Mouse (Mus musculus): ENCODE measurements around the gene Alpk1.

The Alpk1 gene

DNA sequence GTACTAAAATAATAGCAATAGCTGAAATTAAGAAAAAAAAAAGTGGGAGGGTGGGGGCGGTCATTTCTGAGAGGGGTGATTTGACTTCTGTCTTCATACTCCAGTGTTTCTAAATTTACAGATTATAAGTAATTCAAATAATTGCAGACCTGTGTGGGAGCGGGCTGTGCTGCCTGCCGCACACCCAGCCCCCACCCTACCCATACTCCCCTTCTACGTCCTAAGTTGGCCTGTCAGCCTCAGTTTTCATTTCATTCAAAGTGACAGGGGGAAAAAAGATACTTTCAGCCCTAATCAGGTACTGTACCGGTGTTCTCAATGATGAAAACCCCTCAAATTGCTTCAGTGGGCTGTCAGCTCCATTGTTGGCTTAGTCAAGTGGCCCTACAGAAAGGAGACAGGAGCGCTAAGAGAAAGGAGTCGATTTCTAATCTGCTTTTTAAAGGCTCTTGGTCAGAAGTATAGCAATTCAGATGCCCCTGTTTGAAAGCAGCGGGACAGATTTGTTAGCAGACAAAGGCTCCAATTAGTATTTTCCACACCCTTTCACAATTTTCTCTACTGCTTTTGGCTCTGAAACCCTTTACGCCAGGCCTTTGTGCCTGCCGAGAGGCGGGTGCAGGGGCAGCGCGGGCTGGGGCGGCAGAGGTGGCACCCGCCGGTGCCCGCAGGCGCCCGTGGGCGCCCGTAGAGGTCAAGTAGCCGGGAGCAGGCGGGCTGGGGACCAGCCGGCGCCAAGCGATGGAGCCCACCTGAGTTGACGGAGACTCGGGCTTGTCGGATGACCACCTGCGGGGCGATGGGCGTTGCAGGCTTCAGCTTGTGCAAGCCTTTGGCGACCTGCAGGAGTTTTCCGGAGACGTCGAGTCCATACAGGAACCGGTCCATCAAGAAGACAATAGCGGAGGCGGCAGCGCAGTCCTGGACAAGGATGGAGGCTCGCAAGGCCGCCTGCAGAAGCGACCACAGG, 85.2 kb downstream of the Alpk1 start:
- DNase-seq (ENCODE audit: extremely low spot score): peak; percentile 33

GRCm38 (mm10) chr3:127691230-127691629, 89.1 kb downstream of the Alpk1 start:
- DNase-seq (ENCODE audit: extremely low spot score): no peak

- no peak for DNase-seq (ENCODE audit: extremely low spot score)
Observed at GRCm38 (mm10) chr3:127679703-127680102, 100.6 kb downstream of the Alpk1 start.

- DNase-seq (ENCODE audit: extremely low spot score): no peak
Observed at GRCm38 (mm10) chr3:127661646-127662531, 118.4 kb downstream of the Alpk1 start.

DNA sequence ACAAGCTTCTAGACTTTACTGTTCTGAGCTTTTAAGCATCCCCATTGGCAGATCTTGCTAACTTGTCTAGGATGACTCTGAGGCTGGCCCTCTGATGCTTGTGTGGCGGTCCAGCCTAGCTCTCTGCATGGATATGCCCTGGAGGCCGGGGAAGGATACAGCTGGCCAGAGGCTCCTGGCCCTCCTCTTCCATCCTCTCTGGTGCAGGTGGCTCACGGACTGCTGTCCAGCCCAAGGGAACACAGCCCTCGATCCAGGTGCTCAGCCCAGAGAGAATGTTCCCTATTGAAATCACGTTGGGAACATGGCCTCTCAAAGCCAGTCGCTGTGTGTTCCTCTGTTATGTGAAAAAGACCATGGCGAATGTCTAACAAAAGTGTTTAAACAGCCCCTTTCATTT, 119.6 kb downstream of the Alpk1 start:
- DNase-seq (ENCODE audit: extremely low spot score): no peak

DNA sequence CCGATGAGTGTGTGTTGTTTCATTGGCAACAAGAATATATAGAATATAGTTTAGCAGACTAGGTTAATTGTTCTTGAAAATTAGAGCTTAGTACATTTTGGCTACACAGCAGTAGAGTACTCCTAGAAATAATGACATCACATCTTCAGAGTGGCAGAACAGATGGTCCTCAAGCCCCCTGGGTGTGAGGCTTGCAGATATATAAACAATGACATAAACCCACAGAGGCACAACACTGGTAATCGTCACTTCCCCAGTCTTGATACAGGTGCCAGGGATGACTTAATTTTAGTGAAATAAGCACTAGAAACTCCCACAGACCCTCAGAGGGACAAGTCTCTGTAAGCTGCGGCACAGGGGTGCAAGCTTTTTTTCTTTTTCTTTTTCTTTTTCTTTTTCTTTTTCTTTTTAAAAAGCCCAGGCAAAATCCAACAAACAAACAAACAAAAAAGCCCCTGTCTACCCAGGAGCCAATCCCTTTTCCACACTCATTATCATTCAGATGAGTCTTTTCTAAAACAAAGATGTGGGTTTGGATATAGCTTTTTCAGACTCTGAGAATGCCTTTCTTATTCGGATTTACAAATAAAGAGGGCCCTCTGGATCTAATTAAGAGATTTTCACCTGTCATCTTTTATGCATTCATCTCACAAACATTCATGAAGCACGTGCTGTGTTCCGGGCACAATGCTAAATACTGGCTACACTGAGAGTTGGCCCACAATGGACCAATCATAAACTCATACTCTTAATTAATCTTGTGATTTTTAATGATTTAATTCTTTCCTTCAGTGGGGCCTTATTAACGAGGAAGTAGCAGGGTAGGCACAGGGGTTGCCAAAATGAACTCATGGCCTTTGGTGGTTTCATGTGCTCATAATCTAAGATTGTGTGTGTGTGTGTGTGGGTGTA, 128.3 kb downstream of the Alpk1 start:
- DNase-seq (ENCODE audit: extremely low spot score): no peak

- no peak for DNase-seq (ENCODE audit: extremely low spot score)
Observed at GRCm38 (mm10) chr3:127646156-127646825, 134.0 kb downstream of the Alpk1 start.

- no peak for DNase-seq (ENCODE audit: extremely low spot score)
Observed at GRCm38 (mm10) chr3:127642211-127642610, 138.1 kb downstream of the Alpk1 start.

DNA sequence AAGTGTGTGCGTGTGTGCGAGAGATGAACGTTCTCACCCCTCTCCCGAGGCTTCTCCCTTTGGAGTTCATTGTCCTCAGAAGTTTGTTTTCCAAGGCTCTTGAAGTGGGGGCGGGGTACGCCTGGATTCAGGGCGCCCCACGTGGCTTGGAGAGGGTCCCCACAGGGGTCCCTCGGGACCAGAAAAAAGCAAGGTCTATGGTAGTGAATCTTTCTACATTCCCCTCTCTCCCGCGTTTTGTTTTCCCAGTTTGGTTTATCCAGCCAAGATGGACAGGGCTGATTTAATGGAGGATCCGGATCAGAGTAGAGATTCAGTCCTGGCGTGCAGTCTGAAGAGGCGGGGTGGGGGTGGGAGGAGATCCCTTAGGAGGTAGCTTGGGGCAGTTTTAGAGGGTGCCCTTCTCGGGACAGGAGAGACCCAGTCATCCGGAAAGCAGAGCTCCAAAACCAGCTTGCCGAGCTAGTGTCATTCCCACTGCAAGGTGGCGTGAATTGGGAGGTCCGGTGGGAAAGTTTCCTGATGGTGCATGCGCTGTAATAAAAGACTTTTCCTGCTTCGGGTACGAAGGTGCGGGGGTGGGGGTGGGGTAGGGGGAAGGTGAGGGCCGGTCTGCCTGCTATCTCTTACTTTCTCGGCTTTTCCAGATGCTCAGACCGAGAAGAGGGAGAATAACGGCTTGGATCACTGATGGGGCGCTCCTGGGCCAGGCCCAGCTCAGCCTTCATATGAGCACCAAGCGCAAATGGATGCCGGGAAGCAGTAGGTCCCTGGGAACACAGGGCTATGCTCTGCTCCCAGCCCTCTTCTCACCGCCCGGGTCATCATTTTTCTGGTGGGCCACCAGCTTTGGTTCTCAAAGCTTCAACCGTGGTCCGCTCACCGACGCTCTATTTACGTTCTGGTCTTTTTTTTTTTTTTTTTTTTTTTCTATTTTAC, 139.3 kb downstream of the Alpk1 start:
- DNase-seq (ENCODE audit: extremely low spot score): no peak

GRCm38 (mm10) chr3:127639875-127640761, 140.2 kb downstream of the Alpk1 start:
- DNase-seq (ENCODE audit: extremely low spot score): peak; percentile 86

- DNase-seq (ENCODE audit: extremely low spot score): no peak
Observed at GRCm38 (mm10) chr3:127634984-127635349, 145.4 kb downstream of the Alpk1 start.

DNA sequence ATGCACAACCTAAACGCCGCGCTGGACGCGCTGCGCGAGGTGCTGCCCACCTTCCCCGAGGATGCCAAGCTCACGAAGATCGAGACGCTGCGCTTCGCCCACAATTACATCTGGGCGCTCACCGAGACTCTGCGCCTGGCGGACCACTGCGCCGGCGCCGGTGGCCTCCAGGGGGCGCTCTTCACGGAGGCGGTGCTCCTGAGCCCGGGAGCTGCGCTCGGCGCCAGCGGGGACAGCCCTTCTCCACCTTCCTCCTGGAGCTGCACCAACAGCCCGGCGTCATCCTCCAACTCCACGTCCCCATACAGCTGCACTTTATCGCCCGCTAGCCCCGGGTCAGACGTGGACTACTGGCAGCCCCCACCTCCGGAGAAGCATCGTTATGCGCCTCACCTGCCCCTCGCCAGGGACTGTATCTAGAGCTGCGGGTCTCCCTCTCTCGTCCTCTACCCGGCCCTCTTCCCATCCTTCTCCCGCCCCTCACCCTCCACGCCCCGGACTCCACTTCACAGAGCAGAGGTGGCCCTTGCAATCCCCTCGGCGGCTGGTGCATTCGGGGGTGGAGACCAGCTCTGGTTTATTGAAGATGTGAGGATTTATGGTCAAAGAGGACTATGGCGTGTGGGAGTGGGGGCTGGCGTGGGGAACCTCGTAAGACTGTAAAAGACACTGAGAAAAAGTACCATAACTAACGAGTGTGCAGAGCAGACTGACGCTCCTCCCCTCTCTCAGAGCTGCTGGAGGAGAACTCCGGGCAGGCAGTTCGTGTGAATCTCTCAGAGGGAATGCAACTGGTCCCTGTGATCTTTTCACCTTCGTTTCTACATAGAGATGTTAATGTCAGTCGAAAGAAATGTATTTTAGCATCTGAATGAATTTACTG, 146.0 kb downstream of the Alpk1 start:
- peak; percentile 85 for DNase-seq (ENCODE audit: extremely low spot score)

DNA sequence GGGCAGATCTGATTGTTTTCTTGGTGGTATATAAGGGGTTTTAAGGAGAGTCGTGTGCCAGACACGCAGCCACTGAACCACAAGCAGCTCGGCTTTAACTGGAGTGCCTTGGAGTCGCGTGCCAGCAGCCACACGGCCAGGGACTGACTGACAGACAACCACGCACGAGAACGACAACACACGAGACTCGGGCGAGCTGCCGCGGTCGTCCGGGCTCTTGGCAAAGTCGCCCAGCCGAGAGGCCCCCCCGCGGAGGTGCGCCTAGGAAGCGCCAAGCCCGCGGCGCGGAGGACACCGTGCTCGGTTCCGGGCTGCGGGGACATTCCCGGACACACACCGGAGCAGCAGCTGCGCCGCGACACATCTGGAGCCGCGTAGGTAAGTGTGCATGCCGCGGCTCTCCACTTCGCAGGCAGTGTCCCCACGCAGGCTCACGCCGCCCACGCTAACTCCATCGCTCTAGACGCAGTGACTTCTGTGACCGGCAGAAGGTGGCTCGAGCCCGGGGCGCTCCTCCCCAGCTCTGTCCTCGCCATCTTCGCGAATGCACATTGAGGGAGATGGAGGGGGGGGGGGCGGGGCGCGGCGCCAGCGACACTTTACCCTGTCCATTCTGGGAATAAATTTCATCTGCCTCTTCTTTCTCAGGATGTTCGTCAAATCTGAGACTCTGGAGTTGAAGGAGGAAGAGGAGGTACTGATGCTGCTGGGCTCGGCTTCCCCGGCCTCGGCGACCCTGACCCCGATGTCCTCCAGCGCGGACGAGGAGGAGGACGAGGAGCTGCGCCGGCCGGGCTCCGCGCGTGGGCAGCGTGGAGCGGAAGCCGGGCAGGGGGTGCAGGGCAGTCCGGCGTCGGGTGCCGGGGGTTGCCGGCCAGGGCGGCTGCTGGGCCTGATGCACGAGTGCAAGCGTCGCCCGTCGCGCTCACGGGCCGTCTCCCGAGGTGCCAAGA, 147.0 kb downstream of the Alpk1 start, which contains the start of gene Neurog2:
Gene Neurog2, plus strand, starts transcription at position 56 of the 953 bp plus-strand sequence.
- peak; percentile 61 for DNase-seq (ENCODE audit: extremely low spot score)

DNA sequence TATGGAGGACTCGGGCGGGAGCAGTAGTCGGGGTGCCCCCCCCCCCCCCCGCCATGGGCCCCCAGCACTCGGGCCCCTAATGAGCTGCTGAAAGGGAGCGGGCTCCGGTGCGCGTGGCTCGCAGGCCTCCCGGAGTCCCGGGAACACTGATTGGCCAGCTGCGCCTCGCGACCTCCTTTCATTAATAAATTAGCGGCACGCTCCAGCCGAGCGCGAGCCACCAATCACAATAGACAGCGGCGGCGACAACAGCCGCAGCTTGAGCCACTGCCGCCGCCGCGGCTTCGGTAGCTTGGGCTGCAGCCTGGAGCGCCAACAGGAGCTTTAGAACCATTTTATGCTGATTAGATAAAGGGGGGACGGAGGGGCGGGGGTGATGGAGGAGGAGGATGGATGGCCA, 147.8 kb downstream of the Alpk1 start:
- peak; percentile 80 for DNase-seq (ENCODE audit: extremely low spot score)

DNA sequence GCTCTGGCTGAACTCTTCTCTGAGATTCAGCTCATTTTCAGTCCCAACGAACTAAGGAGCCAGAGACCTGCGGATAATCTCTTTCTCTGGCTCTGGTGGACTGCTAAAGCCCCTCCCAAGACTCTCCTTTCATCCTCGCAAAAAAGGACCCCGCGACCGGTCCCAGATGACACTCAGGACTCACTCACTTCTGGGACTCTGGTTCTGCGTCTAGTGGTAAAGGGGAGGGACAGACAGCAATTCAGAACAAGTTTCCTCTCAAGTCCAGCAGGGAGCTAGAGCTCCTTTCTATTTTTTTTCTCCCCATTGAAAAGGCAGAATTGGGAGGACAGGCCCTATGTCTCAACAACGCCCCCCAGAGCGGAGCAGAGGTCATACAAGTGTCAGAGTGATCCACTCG, 148.7 kb downstream of the Alpk1 start:
- no peak for DNase-seq (ENCODE audit: extremely low spot score)

GRCm38 (mm10) chr3:127630735-127631372, 149.5 kb downstream of the Alpk1 start:
- DNase-seq (ENCODE audit: extremely low spot score): no peak
